In genomic region chr4:149133395-149133794, GRCm38 (mm10) we compare ENCODE assay signal across 1 mouse cellular context.
TF ChIP-seq lines count a peak whose summit lies in the region.

No protein-coding gene starts in this region.

TF ChIP-seq in CH12.LX, 34 proteins besides CTCF, POLR2A, EP300 and RAD21:
- TF ChIP-seq TCF12 (IDR thresholded peaks at IDR 0.05; ENCODE audit: low read depth, low read length) (no peak), IRF4 (IDR thresholded peaks at IDR 0.05; ENCODE audit: low read depth, low read length) (no peak), ZMIZ1 (IDR thresholded peaks at IDR 0.05; ENCODE audit: low read depth, low read length) (no peak), CHD2 (IDR thresholded peaks at IDR 0.05; ENCODE audit: low read length) (no peak), CHD1 (IDR thresholded peaks at IDR 0.05; ENCODE audit: low read depth, low read length) (no peak), MAFK (IDR thresholded peaks at IDR 0.05; ENCODE audit: insufficient replicate concordance, low read length) (no peak), MYC (IDR thresholded peaks at IDR 0.05; ENCODE audit: low read depth, low read length) (no peak), BHLHE40 (IDR thresholded peaks at IDR 0.05; ENCODE audit: low read depth, low read length) (no peak), SMC3 (IDR thresholded peaks at IDR 0.05; ENCODE audit: low read depth, low read length) (no peak), ETS1 (conservative IDR thresholded peaks at IDR 0.05; ENCODE audit: low read depth, low read length) (no peak), POLR2AphosphoS2 (IDR thresholded peaks at IDR 0.05; ENCODE audit: low read depth, low read length) (no peak), HCFC1 (IDR thresholded peaks at IDR 0.05; ENCODE audit: low read depth, low read length) (no peak), MAZ (IDR thresholded peaks at IDR 0.05; ENCODE audit: low read depth, low read length) (no peak)
